In genomic region chr13:96906717-96907116, GRCm38 (mm10) we compare ENCODE assay signal across 7 mouse cellular contexts. TPM values are rescaled to one million over a fixed set of nuclear protein-coding genes. Genes with fewer than 3 reads are reported as not detected.
"Had no signal": no experiment of that assay in that cellular context is flagged by ENCODE, and none has a peak within 500 bp of the region (broad histone marks: within the 10 kb centered on the region; RNA-seq: fewer than 3 reads in every experiment).

No protein-coding gene starts in this region.

- DNase-seq: kidney, postnatal 36 days; layer of hippocampus, adult 9-11 months; layer of hippocampus, postnatal 36 days; liver, embryonic 13.5 days; liver, postnatal 0 days; thymus, postnatal 4 days had no signal

RNA-seq across cellular contexts. Expression of gene Gcnt4, which starts 17.8 kb away (rescaled TPM):
- total RNA-seq: megakaryocyte-erythroid progenitor cell, adult 5-6 weeks had no signal
